Mouse (Mus musculus) limb, embryonic 11.5 days (tissue): ENCODE data around the gene 9430015G10Rik. TPM values are rescaled to one million over a fixed set of nuclear protein-coding genes. Genes with fewer than 3 reads are reported as not detected.

Experiments
- ATAC-seq: fragments of 200-750 bp; cut with Nextera tagmentation; 2 replicates; pipeline ENCODE4 v1.8.0; 2017; ENCODE audit warnings: low read depth; ENCODE audit not compliant: insufficient number of reproducible peaks, low FRiP score, low TSS enrichment
- DNase-seq: peaks from one replicate; pipeline ENCODE4 v3.0.0-alpha.2; 2015; ENCODE audit warnings: low spot score
- H3K27ac ChIP-seq: fragments of 300-500 bp; sonication (generic); replicated peaks from 2 replicates; pipeline ENCODE4 v1.5.1; 2014; ENCODE audit warnings: low read depth, mild to moderate bottlenecking, low read length
- H3K27me3 ChIP-seq: fragments of 300-500 bp; sonication (generic); 2 replicates; pipeline ENCODE4 v1.6.1; 2014; ENCODE audit warnings: mild to moderate bottlenecking, low read length, mixed read lengths; ENCODE audit not compliant: control insufficient read depth, insufficient read depth
- H3K36me3 ChIP-seq: fragments of 300-500 bp; sonication (generic); 2 replicates; pipeline ENCODE4 v1.6.1; 2014; ENCODE audit warnings: mild to moderate bottlenecking, low read length, moderate library complexity, mixed read lengths; ENCODE audit not compliant: control insufficient read depth, insufficient read depth
- H3K4me1 ChIP-seq: fragments of 300-500 bp; sonication (generic); 2 replicates; pipeline ENCODE4 v1.6.1; 2014; ENCODE audit warnings: low read length, mixed read lengths; ENCODE audit not compliant: control insufficient read depth, insufficient read depth
- H3K4me2 ChIP-seq: fragments of 300-500 bp; sonication (generic); 2 replicates; pipeline ENCODE4 v1.6.1; 2014; ENCODE audit warnings: low read depth, mild to moderate bottlenecking, moderate library complexity; ENCODE audit not compliant: severe bottlenecking
- H3K4me3 ChIP-seq: fragments of 300-500 bp; sonication (generic); 2 replicates; pipeline ENCODE4 v1.5.1; 2014; ENCODE audit warnings: low read depth, low read length
- H3K9ac ChIP-seq: fragments of 300-500 bp; sonication (generic); 2 replicates; pipeline ENCODE4 v1.6.1; 2014; ENCODE audit warnings: mild to moderate bottlenecking, low read length
- H3K9me3 ChIP-seq: fragments of 300-500 bp; sonication (generic); 2 replicates; pipeline ENCODE4 v1.6.1; 2016; ENCODE audit warnings: low read length; ENCODE audit not compliant: control insufficient read depth
- WGBS: fragments of 180-500 bp; shearing (Covaris S2); extraction: QIAGEN DNeasy Blood & Tissue Kit; methylation state at CpG from one replicate; pipeline ENCODE4 v1.1.7; 2014; 5-methylcytosine and 5-hydroxymethylcytosine counted together
- polyA plus RNA-seq: library from polyadenylated mRNA; unstranded; fragments of >200 nt; fragmentation: Nextera tagmentation; extraction: Ambion mirVana; gene quantifications from 2 replicates; pipeline ENCODE4 v1.2.1, GENCODE M21; 2014

Gene 9430015G10Rik
- polyA plus RNA-seq, 1 experiment from 2014 or later: 61.9 TPM

DNA sequence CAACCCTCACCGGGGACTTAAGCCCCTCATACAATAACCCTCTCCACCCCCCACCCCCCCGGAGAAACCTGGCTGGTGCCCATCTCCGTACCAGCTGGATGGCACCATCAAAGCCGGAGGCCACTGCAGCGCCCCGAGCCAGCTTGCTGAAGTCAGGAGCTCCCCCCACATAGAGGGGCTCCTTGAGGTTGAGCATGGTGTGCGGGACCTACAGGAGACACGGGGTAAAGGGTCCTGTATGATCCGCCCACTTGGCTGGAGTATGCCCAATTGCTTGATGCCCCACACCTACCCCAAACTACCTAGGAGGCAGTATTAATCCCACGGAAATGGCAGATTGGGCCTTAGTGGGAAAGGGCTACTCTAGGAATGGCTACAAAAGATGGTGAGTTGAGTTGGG is 59.3 kb downstream of the 9430015G10Rik start:
- Histone ChIP-seq H3K4me3 (no peak overlapping the region), H3K9me3 (no peaks in the 10 kb centered on the region), H3K4me1 (no peaks in the 10 kb centered on the region), H3K9ac (no peak overlapping the region), H3K4me2 (no peak overlapping the region), H3K36me3 (peaks cover 58% of the 10 kb centered on the region), H3K27me3 (no peaks in the 10 kb centered on the region), H3K27ac (no peak overlapping the region)
- DNase-seq (no peak), ATAC-seq (no peak)
- 96% methylated on average over 10 of the region's 10 CpGs for WGBS

DNA sequence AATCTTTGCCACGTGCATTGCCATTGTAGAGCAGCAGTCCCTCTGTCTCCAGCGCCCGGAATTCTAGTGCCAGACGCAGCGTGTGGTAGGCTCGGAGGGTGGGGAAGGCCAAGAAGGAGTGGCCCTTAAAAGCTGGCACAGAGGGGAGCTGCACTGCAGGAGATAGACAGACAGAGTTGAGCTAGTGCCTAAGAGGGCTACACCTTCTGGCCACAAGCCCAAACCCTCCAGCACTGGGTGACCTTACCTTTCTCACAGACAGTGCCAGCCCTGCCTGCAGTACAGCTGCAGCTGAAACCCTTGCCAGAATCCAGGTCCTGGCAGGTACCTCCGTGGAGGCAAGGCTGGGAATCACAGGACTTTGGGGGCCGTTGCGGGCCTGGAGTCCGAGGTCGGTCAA is 62.0 kb downstream of the 9430015G10Rik start:
- no peak overlapping the region for H3K4me3 ChIP-seq
- WGBS: 94% methylated on average over 11 of the region's 11 CpGs
- H3K9ac ChIP-seq: no peak overlapping the region

More for the DNA sequence above, 62.0 kb downstream of the 9430015G10Rik start:
- Histone ChIP-seq H3K27ac (no peak overlapping the region), H3K9me3 (no peaks in the 10 kb centered on the region), H3K4me2 (no peak overlapping the region), H3K27me3 (no peaks in the 10 kb centered on the region), H3K36me3 (peaks cover 55% of the 10 kb centered on the region), H3K4me1 (no peaks in the 10 kb centered on the region)
- DNase-seq (no peak), ATAC-seq (no peak)

Other genes with a start within 250 kb of the 9430015G10Rik start
- 0.24 and 0.28 TPM in 2 replicates for gene Tas1r3, start 246.6 kb upstream of the 9430015G10Rik start, polyA plus RNA-seq
- gene Cptp, start 240.5 kb upstream of the 9430015G10Rik start, polyA plus RNA-seq: 19.2 and 20.4 TPM in 2 replicates
- 89.4 and 91.1 TPM in 2 replicates for gene Ints11, start 240.4 kb upstream of the 9430015G10Rik start, polyA plus RNA-seq
- 42.4 and 45.5 TPM in 2 replicates for gene Pusl1, start 218.2 kb upstream of the 9430015G10Rik start, polyA plus RNA-seq
- gene Acap3, start 218.2 kb upstream of the 9430015G10Rik start, polyA plus RNA-seq: 17.8 and 18.4 TPM in 2 replicates
- gene Ube2j2, start 166.2 kb upstream of the 9430015G10Rik start, polyA plus RNA-seq: 163 and 169 TPM in 2 replicates
- 24.3 and 28.5 TPM in 2 replicates for gene C1qtnf12, start 147.7 kb upstream of the 9430015G10Rik start, polyA plus RNA-seq
- 15.4 and 16.4 TPM in 2 replicates for gene B3galt6, start 117.3 kb upstream of the 9430015G10Rik start, polyA plus RNA-seq
- 131 and 142 TPM in 2 replicates for gene Sdf4, start 117.1 kb upstream of the 9430015G10Rik start, polyA plus RNA-seq
- 0.29 and 0.58 TPM in 2 replicates for gene Tnfrsf4, start 96.1 kb upstream of the 9430015G10Rik start, polyA plus RNA-seq
- 0.62 and 0.65 TPM in 2 replicates for gene Tnfrsf18, start 83.8 kb upstream of the 9430015G10Rik start, polyA plus RNA-seq
- 0.33 and 0.55 TPM in 2 replicates for gene Ttll10, start 50.6 kb upstream of the 9430015G10Rik start, polyA plus RNA-seq
- 0.81 and 1.0 TPM in 2 replicates for gene Rnf223, start 20.5 kb downstream of the 9430015G10Rik start, polyA plus RNA-seq
- gene Agrn, start 87.5 kb downstream of the 9430015G10Rik start, polyA plus RNA-seq: 38.6 and 41.5 TPM in 2 replicates
- gene Isg15, start 90.8 kb downstream of the 9430015G10Rik start, polyA plus RNA-seq: 0.20 TPM in 1 of 2 replicates, not detected in the other
- gene AW011738, start 93.3 kb downstream of the 9430015G10Rik start, polyA plus RNA-seq: 0.28 and 0.70 TPM in 2 replicates
- 0.26 and 0.35 TPM in 2 replicates for gene Perm1, start 105.9 kb downstream of the 9430015G10Rik start, polyA plus RNA-seq
- 20.1 and 20.2 TPM in 2 replicates for gene Plekhn1, start 124.9 kb downstream of the 9430015G10Rik start, polyA plus RNA-seq
- 86.4 and 92.0 TPM in 2 replicates for gene Noc2l, start 126.0 kb downstream of the 9430015G10Rik start, polyA plus RNA-seq
- gene Samd11, start 145.7 kb downstream of the 9430015G10Rik start, polyA plus RNA-seq: 0.60 and 0.61 TPM in 2 replicates
- not detected in 2 replicates for gene Vmn2r-ps159, start 221.1 kb downstream of the 9430015G10Rik start, polyA plus RNA-seq